Mouse (Mus musculus) ES-E14 (cell line): ENCODE measurements around the gene Hc. TPM values are rescaled to one million over a fixed set of nuclear protein-coding genes. Genes with fewer than 3 reads are reported as not detected.

Experiments used
- DNase-seq: peaks from one replicate; pipeline ENCODE4 v3.0.0-alpha.2; 2013; ENCODE audit warnings: low read depth, low spot score
- H3K27ac ChIP-seq: 2 replicates; pipeline ENCODE4 v1.5.1; 2012; ENCODE audit warnings: low read depth, mild to moderate bottlenecking, low read length, moderate library complexity, mixed read lengths; ENCODE audit not compliant: poor library complexity, insufficient read depth, severe bottlenecking
- H3K36me3 ChIP-seq: 2 replicates; pipeline ENCODE4 v1.6.1; 2012; ENCODE audit warnings: mild to moderate bottlenecking, low read length, moderate library complexity, mixed read lengths; ENCODE audit not compliant: control insufficient read depth, poor library complexity, insufficient read depth, severe bottlenecking
- H3K4me1 ChIP-seq, 2 experiments: fragments of 150-350 bp in 1 of 2; sonication (generic) in 1 of 2; 2 replicates each; pipeline ENCODE4 v1.6.1; 2012; ENCODE audit warnings: low read length in 2 of 2, mild to moderate bottlenecking in 1 of 2, mixed read lengths in 1 of 2; ENCODE audit not compliant: control insufficient read depth in 2 of 2, insufficient read depth in 2 of 2, poor library complexity in 1 of 2
- H3K4me3 ChIP-seq, 2 experiments: fragments of 150-350 bp in 1 of 2; sonication (generic) in 1 of 2; 2 replicates each; pipeline ENCODE4 v1.5.1; 2012; ENCODE audit warnings: low read length in 2 of 2, low read depth in 1 of 2, mild to moderate bottlenecking in 1 of 2, mixed read lengths in 1 of 2; ENCODE audit not compliant: insufficient read depth in 1 of 2, poor library complexity in 1 of 2, severe bottlenecking in 1 of 2
- H3K9ac ChIP-seq: 2 replicates; pipeline ENCODE4 v1.6.1; 2012; ENCODE audit warnings: low read depth, mild to moderate bottlenecking, low read length, mixed read lengths; ENCODE audit not compliant: poor library complexity, insufficient read depth, severe bottlenecking
- H3K9me3 ChIP-seq: fragments of 150-350 bp; sonication (generic); 2 replicates; pipeline ENCODE4 v1.6.1; 2012; ENCODE audit warnings: low read depth, mild to moderate bottlenecking, low read length; ENCODE audit not compliant: control insufficient read depth, insufficient read depth
- CHD2 ChIP-seq: IDR thresholded peaks from 2 replicates; pipeline ENCODE4 v1.6.1; 2014; ENCODE audit warnings: mild to moderate bottlenecking, low read depth, low read length, inconsistent platforms
- HCFC1 ChIP-seq: IDR thresholded peaks from 2 replicates; pipeline ENCODE4 v1.6.1; 2012; ENCODE audit warnings: low read length, inconsistent platforms, borderline replicate concordance; ENCODE audit not compliant: insufficient read depth
- MAFK ChIP-seq: IDR thresholded peaks from 2 replicates; pipeline ENCODE4 v1.6.1; 2014; ENCODE audit warnings: mild to moderate bottlenecking, low read depth, low read length, inconsistent platforms; ENCODE audit not compliant: insufficient read depth
- ZC3H11A ChIP-seq: IDR thresholded peaks from 2 replicates; pipeline ENCODE4 v1.6.1; 2012; ENCODE audit warnings: low read depth, mild to moderate bottlenecking, inconsistent platforms, low read length, borderline replicate concordance
- ZNF384 ChIP-seq: IDR thresholded peaks from 2 replicates; pipeline ENCODE4 v1.6.1; 2012; ENCODE audit warnings: low read depth, low read length, inconsistent platforms
- in situ Hi-C, 2 experiments: fragments of 600-800 bp; cut with MboI; formaldehyde crosslinking; loops; one replicate each; pipeline ENCODE4 v1.15.1; 2025; ENCODE audit warnings: low sequenced_read_pairs in 2 of 2, inconsistent platforms in 1 of 2; ENCODE audit not compliant: unreplicated experiment in 2 of 2
- total RNA-seq: library from RNA; depleted of rRNA; stranded (reverse); fragments of 300-350 nt; gene quantifications from 2 replicates; pipeline ENCODE4 v1.2.3, GENCODE M21; 2012

Hc gene
- total RNA-seq, 1 experiment, result 0.45 TPM

GRCm38 (mm10) chr2:34993696-34994356, 67.4 kb downstream of the Hc start:
- Histone ChIP-seq H3K27ac (no peak overlapping the region), H3K9ac (no peak overlapping the region), H3K4me1 (peaks cover 0 to 2% of the 10 kb centered on the region in 2 experiments; a peak in 1 of 4 replicates), H3K4me3 (no peak overlapping the region), H3K36me3 (no peaks in the 10 kb centered on the region), H3K9me3 (no peaks in the 10 kb centered on the region)
- TF ChIP-seq HCFC1, result no peak
- no peak for TF ChIP-seq CHD2
- no peak for TF ChIP-seq MAFK
- no peak for DNase-seq
- in situ Hi-C loops, result no loop called here

- no peaks in the 10 kb centered on the region for H3K36me3 ChIP-seq
- no peak overlapping the region for H3K27ac ChIP-seq
- no peak for DNase-seq
Measured at GRCm38 (mm10) chr2:34992729-34993695, 68.2 kb downstream of the Hc start.

GRCm38 (mm10) chr2:34991966-34992365, 69.3 kb downstream of the Hc start:
- no peak for TF ChIP-seq ZNF384
- Histone ChIP-seq H3K4me1 (no peaks in the 10 kb centered on the region; a peak in 1 of 4 replicates), H3K36me3 (no peaks in the 10 kb centered on the region), H3K27ac (no peak overlapping the region), H3K4me3 (no peak overlapping the region), H3K9ac (no peak overlapping the region), H3K9me3 (no peaks in the 10 kb centered on the region)
- no peak for DNase-seq
- in situ Hi-C loops, result no loop called here

More at GRCm38 (mm10) chr2:34992729-34993695, 68.2 kb downstream of the Hc start:
- TF ChIP-seq CHD2 (no peak), HCFC1 (no peak), ZC3H11A (no peak), MAFK (no peak), ZNF384 (no peak)
- Histone ChIP-seq H3K9me3 (no peaks in the 10 kb centered on the region), H3K9ac (no peak overlapping the region), H3K4me1 (no peaks in the 10 kb centered on the region; a peak in 1 of 4 replicates), H3K4me3 (no peak overlapping the region)
- in situ Hi-C loops, result no loop called here

GRCm38 (mm10) chr2:34989749-34990148, 71.5 kb downstream of the Hc start:
- no peak overlapping the region for H3K4me3 ChIP-seq
- no peak overlapping the region for H3K9ac ChIP-seq
- H3K27ac ChIP-seq, result no peak overlapping the region
- TF ChIP-seq HCFC1, result no peak
- no peak for TF ChIP-seq MAFK
- TF ChIP-seq ZNF384, result no peak
- TF ChIP-seq CHD2, result no peak
- TF ChIP-seq ZC3H11A, result no peak
- DNase-seq, result no peak
- H3K4me1 ChIP-seq, result no peaks in the 10 kb centered on the region; a peak in 1 of 4 replicates
- H3K9me3 ChIP-seq, result no peaks in the 10 kb centered on the region
- H3K36me3 ChIP-seq, result no peaks in the 10 kb centered on the region
- in situ Hi-C loops, result no loop called here

GRCm38 (mm10) chr2:34987595-34987994, 73.6 kb downstream of the Hc start:
- Histone ChIP-seq H3K9ac (no peak overlapping the region), H3K9me3 (no peaks in the 10 kb centered on the region), H3K4me1 (peaks cover 0 to 6% of the 10 kb centered on the region in 2 experiments; a peak in 1 of 4 replicates), H3K4me3 (no peak overlapping the region), H3K36me3 (no peaks in the 10 kb centered on the region), H3K27ac (no peak overlapping the region)
- no peak for TF ChIP-seq CHD2
- TF ChIP-seq HCFC1, result no peak
- TF ChIP-seq ZNF384, result no peak
- TF ChIP-seq ZC3H11A, result no peak
- no peak for TF ChIP-seq MAFK
- in situ Hi-C loops, result no loop called here
- DNase-seq, result no peak
